Mouse (Mus musculus) adrenal gland, adult (tissue): ENCODE measurements around the gene Gm2897.
A peak's percentile ranks its signal among the peaks of the same experiment; 100 is the strongest.
"Not testable (repeated sequence)": the region's sequence is repeated elsewhere in the genome, so short reads cannot be mapped to it uniquely, and the experiment has no call there.

Experiments
- DNase-seq, 2 experiments: peaks; one replicate each; pipeline ENCODE4 v3.0.0; 2022 to 2023; ENCODE audit warnings: low spot score in 1 of 2; ENCODE audit not compliant: inconsistent age in 2 of 2

The Gm2897 gene

GRCm38 (mm10) chr14:3048727-3049512 is at the start of gene Gm2897:
TSS of gene Gm2897 (plus strand) at chr14:3049285.
- peak; percentile 13 to 58 for DNase-seq

- not testable (repeated sequence) for DNase-seq
Measured at GRCm38 (mm10) chr14:3029702-3030101, 19.4 kb upstream of the Gm2897 start, which contains the start of gene Gm2888. TSS of gene Gm2888 (plus strand) at chr14:3030002.

DNA sequence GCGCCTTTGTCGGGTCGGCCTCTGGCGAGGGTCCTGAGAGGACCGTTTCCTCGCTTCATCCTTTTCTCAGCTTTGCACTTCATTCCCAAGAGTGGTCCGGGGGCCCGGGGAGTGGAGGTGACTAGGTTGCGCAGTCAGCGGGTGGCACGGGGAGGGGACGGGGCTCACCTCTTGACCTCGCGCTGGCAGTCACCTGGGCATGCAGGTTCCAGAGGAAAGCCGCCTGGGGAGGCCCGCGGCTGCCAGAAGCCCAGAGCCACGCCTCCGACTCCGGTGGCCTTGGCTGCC is 372 bp downstream of the Gm2897 start:
- DNase-seq: peak in 1 of 2 experiments; percentile 19

DNA sequence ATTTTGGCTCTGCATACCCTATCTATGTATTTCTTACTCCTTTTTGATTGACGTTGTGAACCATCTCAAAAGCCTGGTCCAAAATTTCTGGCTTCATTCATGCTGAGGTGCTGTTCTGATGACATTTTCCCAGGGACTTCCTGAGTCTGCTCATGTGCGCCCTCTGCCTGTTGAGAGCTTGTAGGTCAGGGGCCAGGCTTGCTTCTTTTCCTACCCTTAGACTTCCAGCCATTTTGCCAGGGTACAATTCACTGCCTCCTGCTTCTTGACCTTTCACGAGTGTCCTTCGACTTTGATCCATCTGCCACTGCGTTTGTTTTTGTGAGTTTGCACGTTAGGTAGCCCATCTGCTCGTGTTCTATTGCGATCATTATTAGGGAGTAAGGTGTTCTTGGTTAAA is 1.0 kb downstream of the Gm2897 start:
- DNase-seq: peak; percentile 10 to 50

GRCm38 (mm10) chr14:3116051-3116450 is 67.0 kb downstream of the Gm2897 start:
- peak; percentile 13 to 48 for DNase-seq
